Mouse (Mus musculus) embryonic facial prominence, embryonic 14.5 days (tissue): ENCODE data around the gene Ccdc84. TPM values are rescaled to one million over a fixed set of nuclear protein-coding genes. Genes with fewer than 3 reads are reported as not detected.
"Not testable (repeated sequence)": the region's sequence is repeated elsewhere in the genome, so short reads cannot be mapped to it uniquely, and the experiment has no call there.

Source experiments
- ATAC-seq: fragments of 200-750 bp; cut with Nextera tagmentation; 2 replicates; pipeline ENCODE4 v1.8.0; 2017; ENCODE audit warnings: low read depth, moderate number of reproducible peaks, moderate TSS enrichment
- DNase-seq: peaks from one replicate; pipeline ENCODE4 v3.0.0-alpha.2; 2015; ENCODE audit warnings: low spot score
- H3K27ac ChIP-seq: fragments of 300-500 bp; sonication (generic); replicated peaks from 2 replicates; pipeline ENCODE4 v1.5.1; 2014; ENCODE audit warnings: low read depth, mild to moderate bottlenecking, low read length, moderate library complexity
- H3K27me3 ChIP-seq: fragments of 300-500 bp; sonication (generic); replicated peaks from 2 replicates; pipeline ENCODE4 v1.6.1; 2014; ENCODE audit warnings: low read length; ENCODE audit not compliant: control insufficient read depth, insufficient read depth
- H3K36me3 ChIP-seq: fragments of 300-500 bp; sonication (generic); 2 replicates; pipeline ENCODE4 v1.6.1; 2014; ENCODE audit warnings: low read length, mixed read lengths; ENCODE audit not compliant: control insufficient read depth, insufficient read depth
- H3K4me1 ChIP-seq: fragments of 300-500 bp; sonication (generic); 2 replicates; pipeline ENCODE4 v1.6.1; 2014; ENCODE audit warnings: antibody characterized with exemption, low read length; ENCODE audit not compliant: control insufficient read depth, insufficient read depth
- H3K4me2 ChIP-seq: fragments of 300-500 bp; sonication (generic); 2 replicates; pipeline ENCODE4 v1.6.1; 2014; ENCODE audit warnings: low read depth, mild to moderate bottlenecking, low read length, moderate library complexity, mixed read lengths
- H3K4me3 ChIP-seq: fragments of 300-500 bp; sonication (generic); 2 replicates; pipeline ENCODE4 v1.5.1; 2014; ENCODE audit warnings: low read depth, mild to moderate bottlenecking, low read length
- H3K9ac ChIP-seq: fragments of 300-500 bp; sonication (generic); 2 replicates; pipeline ENCODE4 v1.6.1; 2014; ENCODE audit warnings: low read depth, mild to moderate bottlenecking, low read length, moderate library complexity, mixed read lengths
- H3K9me3 ChIP-seq: fragments of 300-500 bp; sonication (generic); 2 replicates; pipeline ENCODE4 v1.6.1; 2016; ENCODE audit warnings: low read length; ENCODE audit not compliant: control insufficient read depth
- WGBS: fragments of 180-500 bp; shearing (Covaris S2); extraction: QIAGEN DNeasy Blood & Tissue Kit; methylation state at CpG from one replicate; pipeline ENCODE4 v1.1.7; 2014; 5-methylcytosine and 5-hydroxymethylcytosine counted together
- polyA plus RNA-seq: library from polyadenylated mRNA; unstranded; fragments of >200 nt; fragmentation: Nextera tagmentation; extraction: Ambion mirVana; gene quantifications from 2 replicates; pipeline ENCODE4 v1.2.1, GENCODE M21; 2014

Ccdc84 gene
- polyA plus RNA-seq, 1 experiment from 2014 or later, result 19.4 TPM

- 87% methylated on average over 4 of the region's 4 CpGs for WGBS
- Histone ChIP-seq H3K9ac (no peak overlapping the region), H3K36me3 (peaks cover 64% of the 10 kb centered on the region), H3K4me3 (no peak overlapping the region), H3K27me3 (no peaks in the 10 kb centered on the region), H3K9me3 (no peaks in the 10 kb centered on the region), H3K27ac (no peak overlapping the region), H3K4me2 (no peak overlapping the region), H3K4me1 (peaks cover 6% of the 10 kb centered on the region; the same call in 1 of the 2 replicates)
- ATAC-seq (no peak), DNase-seq (no peak)
Observed at GRCm38 (mm10) chr9:44412306-44412705, 6.1 kb downstream of the Ccdc84 start.

- H3K36me3 ChIP-seq, result peaks cover 64% of the 10 kb centered on the region
- no peak overlapping the region for H3K9ac ChIP-seq
- DNase-seq, result no peak
- no peak overlapping the region for H3K4me3 ChIP-seq
- no peaks in the 10 kb centered on the region for H3K27me3 ChIP-seq
- no peak overlapping the region for H3K4me2 ChIP-seq
- no peak overlapping the region for H3K27ac ChIP-seq
- 85% methylated on average over 1 of the region's 1 CpGs for WGBS
- no peaks in the 10 kb centered on the region for H3K9me3 ChIP-seq
- H3K4me1 ChIP-seq, result 0 out of 2 replicates have a peak, but pooled peaks cover 2% of the 10 kb centered on the region
- no peak for ATAC-seq
Observed at GRCm38 (mm10) chr9:44411601-44412130, 6.7 kb downstream of the Ccdc84 start.

GRCm38 (mm10) chr9:44410647-44411336 is 7.6 kb downstream of the Ccdc84 start:
- no peak overlapping the region for H3K9ac ChIP-seq
- DNase-seq (no peak), ATAC-seq (no peak)
- WGBS, result 85% methylated on average over 2 of the region's 2 CpGs
- peaks cover 64% of the 10 kb centered on the region for H3K36me3 ChIP-seq
- no peaks in the 10 kb centered on the region for H3K9me3 ChIP-seq
- H3K27me3 ChIP-seq, result no peaks in the 10 kb centered on the region
- H3K4me1 ChIP-seq, result 0 out of 2 replicates have a peak, but pooled peaks cover 5% of the 10 kb centered on the region
- H3K4me3 ChIP-seq, result no peak overlapping the region
- no peak overlapping the region for H3K27ac ChIP-seq
- H3K4me2 ChIP-seq, result no peak overlapping the region

- ATAC-seq, H3K4me1 ChIP-seq, DNase-seq, H3K27ac ChIP-seq, H3K27me3 ChIP-seq, H3K9me3 ChIP-seq: not testable (repeated sequence)
- H3K4me3 ChIP-seq, result peak overlapping the region; percentile 73
- WGBS, result 73% methylated on average over 9 of the region's 9 CpGs
- H3K36me3 ChIP-seq, result peaks cover 69% of the 10 kb centered on the region
- H3K4me2 ChIP-seq, result peak overlapping the region; percentile 64
- H3K9ac ChIP-seq, result peak overlapping the region; percentile 91; the same call in 1 of the 2 replicates
Observed at GRCm38 (mm10) chr9:44408693-44409092, 9.7 kb downstream of the Ccdc84 start.

- H3K4me2 ChIP-seq, result peak overlapping the region; percentile 64
- ATAC-seq, result peak; percentile 34
- H3K9ac ChIP-seq, result peak overlapping the region; percentile 91
- WGBS, result under 1% methylated on average over 22 of the region's 24 CpGs
- peak overlapping the region; percentile 97 for H3K27ac ChIP-seq
- peaks cover 68% of the 10 kb centered on the region for H3K36me3 ChIP-seq
- no peak for DNase-seq
- no peaks in the 10 kb centered on the region for H3K9me3 ChIP-seq
- peak overlapping the region; percentile 73 for H3K4me3 ChIP-seq
- H3K27me3 ChIP-seq, result no peaks in the 10 kb centered on the region
- H3K4me1 ChIP-seq, result 0 out of 2 replicates have a peak, but pooled peaks cover 6% of the 10 kb centered on the region
Observed at GRCm38 (mm10) chr9:44407752-44408097, 10.6 kb downstream of the Ccdc84 start.

GRCm38 (mm10) chr9:44406906-44407751 is 11.2 kb downstream of the Ccdc84 start, which contains the start of the genes Rps25 and Trappc4:
TSS of gene Rps25 (plus strand) at chr9:44407139.
TSS of gene Trappc4 (minus strand) at chr9:44407600.
- no peaks in the 10 kb centered on the region for H3K9me3 ChIP-seq
- DNase-seq, result peak; percentile 98
- H3K27ac ChIP-seq, result peak within 1 kb of the TSS; percentile 97
- peak within 1 kb of the TSS; percentile 91 for H3K9ac ChIP-seq
- under 1% methylated on average over 48 of the region's 51 CpGs for WGBS
- 0 out of 2 replicates have a peak, but pooled peaks cover 6% of the 10 kb centered on the region for H3K4me1 ChIP-seq
- peak within 1 kb of the TSS; percentile 64 for H3K4me2 ChIP-seq
- no peaks in the 10 kb centered on the region for H3K27me3 ChIP-seq
- peaks cover 68% of the 10 kb centered on the region for H3K36me3 ChIP-seq
- peak within 1 kb of the TSS; percentile 73 for H3K4me3 ChIP-seq
- ATAC-seq, result peak; percentile 96

GRCm38 (mm10) chr9:44405011-44405410 is 13.4 kb downstream of the Ccdc84 start:
- H3K9me3 ChIP-seq, result no peaks in the 10 kb centered on the region
- no peak for ATAC-seq
- 59% methylated on average over 3 of the region's 3 CpGs for WGBS
- H3K27me3 ChIP-seq, result no peaks in the 10 kb centered on the region
- H3K9ac ChIP-seq, result no peak overlapping the region
- H3K4me3 ChIP-seq, result no peak overlapping the region
- H3K4me1 ChIP-seq, result 0 out of 2 replicates have a peak, but pooled peaks cover 6% of the 10 kb centered on the region
- no peak overlapping the region for H3K4me2 ChIP-seq
- DNase-seq, result no peak
- H3K36me3 ChIP-seq, result peaks cover 68% of the 10 kb centered on the region
- no peak overlapping the region for H3K27ac ChIP-seq

- WGBS, result 78% methylated on average over 4 of the region's 4 CpGs
- ATAC-seq, result no peak
Observed at GRCm38 (mm10) chr9:44401081-44401480, 17.3 kb downstream of the Ccdc84 start.

More at GRCm38 (mm10) chr9:44401081-44401480, 17.3 kb downstream of the Ccdc84 start:
- H3K4me3 ChIP-seq, result no peak overlapping the region
- no peak overlapping the region for H3K9ac ChIP-seq
- no peaks in the 10 kb centered on the region for H3K9me3 ChIP-seq
- peaks cover 14% of the 10 kb centered on the region; the same call in 1 of the 2 replicates for H3K4me1 ChIP-seq
- no peak for DNase-seq
- H3K36me3 ChIP-seq, result peaks cover 57% of the 10 kb centered on the region
- H3K4me2 ChIP-seq, result no peak overlapping the region
- no peak overlapping the region for H3K27ac ChIP-seq
- H3K27me3 ChIP-seq, result no peaks in the 10 kb centered on the region
